Mouse (Mus musculus) CH12.LX (cell line): ENCODE measurements around the gene Eif2d. TPM values are rescaled to one million over a fixed set of nuclear protein-coding genes. Genes with fewer than 3 reads are reported as not detected.

Source experiments
- DNase-seq: peaks from one replicate; pipeline ENCODE4 v3.0.0-alpha.2; 2013; ENCODE audit errors: extremely low read depth
- H3K27ac ChIP-seq: 2 replicates; pipeline ENCODE4 v1.5.1; 2012; ENCODE audit warnings: low read depth, mild to moderate bottlenecking, control low read depth, moderate library complexity; ENCODE audit not compliant: insufficient read depth
- H3K27me3 ChIP-seq: replicated peaks from 2 replicates; pipeline ENCODE3; 2012; ENCODE audit warnings: inconsistent platforms
- H3K36me3 ChIP-seq, 2 experiments: replicated peaks in 1 of 2; 2 replicates each; pipeline versions ENCODE3 to v1.6.1; 2012; ENCODE audit warnings: inconsistent platforms in 1 of 2, low read length in 1 of 2, mild to moderate bottlenecking in 1 of 2, mixed read lengths in 1 of 2, moderate library complexity in 1 of 2; ENCODE audit not compliant: control insufficient read depth in 1 of 2, insufficient read depth in 1 of 2
- H3K4me1 ChIP-seq, 2 experiments: 2 replicates each; pipeline ENCODE4 v1.6.1; 2012; ENCODE audit warnings: inconsistent platforms in 1 of 2, moderate library complexity in 1 of 2; ENCODE audit not compliant: insufficient read depth in 2 of 2, control insufficient read depth in 1 of 2
- H3K4me2 ChIP-seq: 2 replicates; pipeline ENCODE4 v1.6.1; 2012; ENCODE audit warnings: low read depth, mild to moderate bottlenecking, control low read depth; ENCODE audit not compliant: poor library complexity, insufficient read depth, severe bottlenecking
- H3K4me3 ChIP-seq, 3 experiments: fragments of 150-350 bp in 1 of 3; sonication (generic) in 1 of 3; replicated peaks in 1 of 3; 2 replicates each; pipeline versions ENCODE3 to v1.5.1; 2011 to 2012; ENCODE audit warnings: low read depth in 2 of 3, low read length in 2 of 3, mild to moderate bottlenecking in 2 of 3, moderate library complexity in 2 of 3, control low read depth in 1 of 3, improper control_type of control experiment in 1 of 3, inconsistent platforms in 1 of 3, mixed read lengths in 1 of 3; ENCODE audit not compliant: poor library complexity in 1 of 3
- H3K79me2 ChIP-seq: replicated peaks from 2 replicates; pipeline ENCODE4 v1.6.1; 2012; ENCODE audit warnings: mild to moderate bottlenecking, moderate library complexity; ENCODE audit not compliant: control insufficient read depth, poor library complexity, insufficient read depth, severe bottlenecking; ENCODE audit errors: extremely low read depth
- H3K9ac ChIP-seq: 2 replicates; pipeline ENCODE4 v1.6.1; 2012; ENCODE audit warnings: low read depth, mild to moderate bottlenecking, control low read depth, moderate library complexity; ENCODE audit not compliant: insufficient read depth
- H3K9me3 ChIP-seq: replicated peaks from 2 replicates; pipeline ENCODE3; 2012; ENCODE audit warnings: low read length, inconsistent platforms, mixed read lengths
- BHLHE40 ChIP-seq: IDR thresholded peaks from 2 replicates; pipeline ENCODE4 v1.6.1; 2011; ENCODE audit warnings: mild to moderate bottlenecking, low read depth, low read length, improper control_type of control experiment
- CHD1 ChIP-seq: IDR thresholded peaks from 2 replicates; pipeline ENCODE4 v1.6.1; 2012; ENCODE audit warnings: low read depth, low read length, improper control_type of control experiment, inconsistent platforms
- CHD2 ChIP-seq: IDR thresholded peaks from 2 replicates; pipeline ENCODE4 v1.6.1; 2011; ENCODE audit warnings: low read length, improper control_type of control experiment
- CTCF ChIP-seq, 2 experiments: IDR thresholded peaks in 1 of 2; conservative IDR thresholded peaks in 1 of 2; 2 replicates each; pipeline ENCODE4 v1.5.1; 2011 to 2012; ENCODE audit warnings: low read depth in 2 of 2, low read length in 2 of 2, improper control_type of control experiment in 1 of 2, inconsistent platforms in 1 of 2, mild to moderate bottlenecking in 1 of 2, moderate library complexity in 1 of 2
- ELF1 ChIP-seq: IDR thresholded peaks from 2 replicates; pipeline ENCODE4 v1.6.1; 2014; ENCODE audit warnings: low read depth, mild to moderate bottlenecking, inconsistent platforms, low read length, improper control_type of control experiment
- EP300 ChIP-seq: IDR thresholded peaks from 2 replicates; pipeline ENCODE4 v1.6.1; 2011; ENCODE audit warnings: low read length, improper control_type of control experiment
- ETS1 ChIP-seq: conservative IDR thresholded peaks from 2 replicates; pipeline ENCODE4 v1.6.1; 2012; ENCODE audit warnings: low read depth, mild to moderate bottlenecking, inconsistent platforms, low read length, improper control_type of control experiment, moderate library complexity
- GABPA ChIP-seq: IDR thresholded peaks from 2 replicates; pipeline ENCODE4 v1.6.1; 2012; ENCODE audit warnings: low read depth, low read length, improper control_type of control experiment, inconsistent platforms; ENCODE audit not compliant: insufficient replicate concordance
- HCFC1 ChIP-seq: IDR thresholded peaks from 2 replicates; pipeline ENCODE4 v1.6.1; 2012; ENCODE audit warnings: low read depth, mild to moderate bottlenecking, inconsistent platforms, low read length, improper control_type of control experiment
- JUND ChIP-seq: conservative IDR thresholded peaks from 2 replicates; pipeline ENCODE4 v1.6.1; 2011; ENCODE audit warnings: low read depth, low read length, improper control_type of control experiment
- KAT2A ChIP-seq: IDR thresholded peaks from 2 replicates; pipeline ENCODE4 v1.6.1; 2012; ENCODE audit warnings: low read length, improper control_type of control experiment, inconsistent platforms; ENCODE audit not compliant: insufficient replicate concordance
- MAFK ChIP-seq: IDR thresholded peaks from 2 replicates; pipeline ENCODE4 v1.6.1; 2011; ENCODE audit warnings: low read length, improper control_type of control experiment; ENCODE audit not compliant: insufficient replicate concordance
- MAZ ChIP-seq: IDR thresholded peaks from 2 replicates; pipeline ENCODE4 v1.6.1; 2012; ENCODE audit warnings: low read depth, mild to moderate bottlenecking, inconsistent platforms, low read length, improper control_type of control experiment, moderate library complexity
- MEF2A ChIP-seq: IDR thresholded peaks from 2 replicates; pipeline ENCODE4 v1.6.1; 2014; ENCODE audit warnings: low read depth, mild to moderate bottlenecking, inconsistent platforms, low read length, improper control_type of control experiment, borderline replicate concordance
- MYC ChIP-seq: IDR thresholded peaks from 2 replicates; pipeline ENCODE4 v1.6.1; 2011; ENCODE audit warnings: low read depth, mild to moderate bottlenecking, improper control_type of control experiment, low read length
- NRF1 ChIP-seq: IDR thresholded peaks from 2 replicates; pipeline ENCODE4 v1.6.1; 2014; ENCODE audit warnings: low read depth, mild to moderate bottlenecking, inconsistent platforms, low read length, improper control_type of control experiment, moderate library complexity
- PAX5 ChIP-seq: IDR thresholded peaks from 2 replicates; pipeline ENCODE4 v1.6.1; 2012; ENCODE audit warnings: low read length, inconsistent platforms, mixed read lengths
- POLR2A ChIP-seq: IDR thresholded peaks from 2 replicates; pipeline ENCODE4 v1.6.1; 2011; ENCODE audit warnings: low read depth, mild to moderate bottlenecking, improper control_type of control experiment, low read length
- POLR2AphosphoS2 ChIP-seq: IDR thresholded peaks from 2 replicates; pipeline ENCODE4 v1.6.1; 2011; ENCODE audit warnings: low read depth, low read length, improper control_type of control experiment
- RAD21 ChIP-seq: IDR thresholded peaks from 2 replicates; pipeline ENCODE4 v1.6.1; 2011; ENCODE audit warnings: low read depth, mild to moderate bottlenecking, low read length, improper control_type of control experiment, moderate library complexity
- RCOR1 ChIP-seq: conservative IDR thresholded peaks from 2 replicates; pipeline ENCODE4 v1.6.1; 2012; ENCODE audit warnings: low read depth, mild to moderate bottlenecking, inconsistent platforms, low read length, improper control_type of control experiment
- SMC3 ChIP-seq: IDR thresholded peaks from 2 replicates; pipeline ENCODE4 v1.6.1; 2011; ENCODE audit warnings: low read depth, low read length, improper control_type of control experiment
- TBP ChIP-seq: conservative IDR thresholded peaks from 2 replicates; pipeline ENCODE4 v1.6.1; 2011; ENCODE audit warnings: low read depth, low read length, improper control_type of control experiment
- UBTF ChIP-seq: IDR thresholded peaks from 2 replicates; pipeline ENCODE4 v1.6.1; 2012; ENCODE audit warnings: low read depth, mild to moderate bottlenecking, inconsistent platforms, low read length, improper control_type of control experiment, moderate library complexity
- USF1 ChIP-seq: IDR thresholded peaks from 2 replicates; pipeline ENCODE4 v1.6.1; 2014; ENCODE audit warnings: low read depth, mild to moderate bottlenecking, inconsistent platforms, low read length, improper control_type of control experiment
- USF2 ChIP-seq: conservative IDR thresholded peaks from 2 replicates; pipeline ENCODE4 v1.6.1; 2011; ENCODE audit warnings: low read depth, low read length, improper control_type of control experiment
- ZMIZ1 ChIP-seq: IDR thresholded peaks from 2 replicates; pipeline ENCODE4 v1.6.1; 2012; ENCODE audit warnings: low read depth, mild to moderate bottlenecking, inconsistent platforms, low read length, improper control_type of control experiment
- dilution Hi-C: fragments of 300-500 bp; cut with MboI; formaldehyde crosslinking; loops from 2 replicates; pipeline ENCODE4 v1.14.3; 2020; ENCODE audit warnings: low sequenced_read_pairs; ENCODE audit not compliant: extremely low pct_unique_long_range_greater_than_20kb, extremely low pct_ligation_motif_present
- in situ Hi-C: fragments of 300-500 bp; cut with MboI; formaldehyde crosslinking; loops from 3 replicates; pipeline ENCODE4 v1.14.3; 2019; ENCODE audit warnings: low sequenced_read_pairs, low pct_ligation_motif_present, low pct_unique_long_range_greater_than_20kb, mixed read lengths
- polyA plus RNA-seq: library from polyadenylated mRNA; unstranded; fragments of >175 nt; gene quantifications from 2 replicates; pipeline ENCODE4 v1.2.1, GENCODE M21; 2012; ENCODE audit warnings: low read depth; ENCODE audit not compliant: insufficient read length
- total RNA-seq, 2 experiments: library from RNA; depleted of rRNA; stranded (reverse); fragments of 300-350 nt in 1 of 2; fragments of >200 nt in 1 of 2; gene quantifications; 2 replicates each; pipeline ENCODE4 v1.2.3; 2012 to 2014

Gene Eif2d
- total and polyA plus RNA-seq, 3 experiments: 46.9 to 57.2 (median 53.0) TPM

DNA sequence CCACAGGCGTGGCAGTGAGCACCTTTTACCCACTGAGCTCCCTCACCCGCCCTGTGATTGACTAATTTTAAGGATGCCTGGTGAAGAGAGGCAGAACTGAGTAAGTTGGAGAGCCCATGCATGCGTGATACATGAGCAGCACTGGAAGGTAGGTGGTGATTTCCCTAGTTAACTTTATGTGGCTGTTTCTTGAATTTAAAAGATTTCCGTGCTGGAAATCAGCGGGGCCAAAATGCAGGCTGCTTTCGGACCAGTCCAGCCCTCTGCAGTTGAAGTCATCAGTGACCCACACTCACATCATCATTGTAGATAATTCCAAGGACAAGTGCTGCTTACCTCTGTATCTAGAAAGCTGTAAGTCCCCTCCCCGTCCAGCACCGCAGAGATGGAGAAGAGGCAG lies 22.8 kb downstream of the Eif2d start:
- Histone ChIP-seq H3K9ac (no peak overlapping the region), H3K79me2 (no peaks in the 10 kb centered on the region; the same call in 1 of the 2 replicates), H3K9me3 (no peaks in the 10 kb centered on the region), H3K4me1 (no peaks in the 10 kb centered on the region), H3K4me3 (no peak overlapping the region), H3K27me3 (no peaks in the 10 kb centered on the region), H3K27ac (no peak overlapping the region), H3K4me2 (no peak overlapping the region), H3K36me3 (peaks cover 84 to 93% of the 10 kb centered on the region in 2 experiments)
- in situ Hi-C loops: no loop called here
- dilution Hi-C loops: no loop called here
- no peak for DNase-seq
- TF ChIP-seq RAD21 (no peak), TBP (no peak), POLR2AphosphoS2 (no peak), ELF1 (no peak), EP300 (no peak), MAFK (no peak), KAT2A (no peak), JUND (no peak), POLR2A (no peak), CHD2 (no peak), USF2 (no peak), CTCF (conservative IDR thresholded peaks at IDR 0.05 in 1 of 2, IDR thresholded peaks at IDR 0.05 in 1 of 2; ENCODE audit: low read depth in 2 of 2, low read length in 2 of 2) (no peak), MAZ (no peak), ZMIZ1 (no peak), UBTF (no peak), BHLHE40 (no peak), GABPA (no peak), HCFC1 (no peak)

DNA sequence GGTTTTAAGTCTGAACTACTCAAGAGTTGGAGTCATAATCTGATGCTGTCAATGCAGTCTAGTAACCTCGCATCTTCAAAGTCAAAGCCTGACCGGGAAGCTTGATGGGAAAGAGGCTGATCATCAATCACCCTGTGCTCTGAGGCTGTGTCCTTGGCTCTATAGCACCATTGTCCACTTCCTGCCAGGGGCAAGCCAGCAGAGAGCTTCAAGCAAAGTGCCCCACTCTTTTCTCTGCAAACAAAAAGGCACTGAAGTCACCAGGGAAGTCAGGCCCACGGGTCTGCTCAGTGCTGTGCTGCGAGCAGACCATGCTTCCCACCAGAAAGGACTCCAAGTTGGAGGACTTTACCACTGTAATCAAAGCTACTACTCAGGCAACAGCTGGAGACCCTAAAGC lies 24.3 kb downstream of the Eif2d start:
- DNase-seq: no peak
- Histone ChIP-seq H3K27me3 (no peaks in the 10 kb centered on the region), H3K9ac (no peak overlapping the region), H3K4me1 (peaks cover 0 to 5% of the 10 kb centered on the region in 2 experiments; a peak in 2 of 4 replicates), H3K4me2 (no peak overlapping the region), H3K79me2 (no peaks in the 10 kb centered on the region; the same call in 1 of the 2 replicates), H3K9me3 (no peaks in the 10 kb centered on the region), H3K4me3 (no peak overlapping the region), H3K27ac (no peak overlapping the region), H3K36me3 (peaks cover 81 to 93% of the 10 kb centered on the region in 2 experiments)
- TF ChIP-seq ETS1 (no peak), MAZ (no peak), BHLHE40 (no peak), SMC3 (no peak), GABPA (no peak), POLR2A (no peak), CHD1 (no peak), ZMIZ1 (no peak), MAFK (no peak), MEF2A (no peak), ELF1 (no peak), RCOR1 (no peak), MYC (no peak), USF1 (no peak), EP300 (no peak), NRF1 (no peak), TBP (no peak), PAX5 (no peak), JUND (no peak)
- dilution Hi-C loops (no loop called here), in situ Hi-C loops (no loop called here)
